Mouse (Mus musculus): ENCODE data around the gene Tc2n.

DNA sequence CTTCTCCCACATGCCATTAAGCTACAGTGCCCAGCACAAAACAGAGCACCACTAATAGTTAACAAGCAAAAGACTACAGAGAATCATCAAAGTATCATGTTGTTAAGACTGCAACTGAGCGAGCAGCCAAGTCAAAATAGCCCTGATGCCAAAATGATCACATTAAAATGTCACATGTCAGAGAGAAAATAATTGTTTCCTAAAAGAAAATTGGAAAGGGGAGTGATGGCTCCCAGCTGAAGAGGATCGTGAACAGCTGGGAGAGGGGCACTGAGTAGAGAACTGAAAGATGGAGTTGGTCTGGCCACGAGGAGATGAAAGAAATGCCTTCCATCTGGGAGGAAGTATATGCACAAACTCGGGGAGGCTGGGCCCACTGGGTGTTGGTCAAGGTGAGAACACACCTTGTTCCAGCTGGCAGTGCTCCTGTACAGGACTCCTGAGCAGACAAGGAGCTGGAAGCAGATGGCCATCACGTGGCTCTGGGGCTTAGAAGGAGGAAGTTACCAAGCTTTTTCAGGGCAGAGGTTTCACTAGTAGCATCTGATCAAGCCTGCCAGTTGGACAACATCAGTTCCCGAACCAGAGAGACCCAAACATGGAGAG, 41.2 kb upstream of the Tc2n start:
- TF ChIP-seq POLR2A (IDR thresholded peaks at IDR 0.05; ENCODE audit: insufficient read depth, low read length) (no peak), EP300 (IDR thresholded peaks at IDR 0.05; ENCODE audit: insufficient read depth, low read depth, low read length) (no peak), CTCF (IDR thresholded peaks at IDR 0.05; ENCODE audit: low read depth, low read length) (no peak)
